Mouse (Mus musculus) spleen, adult 12 weeks (tissue): ENCODE results near the gene Onecut3.
A peak's percentile ranks its signal among the peaks of the same experiment; 100 is the strongest.

Experiments used
- DNase-seq: peaks from one replicate; pipeline ENCODE4 v3.0.0; 2022; ENCODE audit warnings: low spot score

Gene Onecut3

GRCm38 (mm10) chr10:80503599-80504220 lies 9.1 kb downstream of the Onecut3 start:
- DNase-seq = no peak

- DNase-seq = no peak
Measured at GRCm38 (mm10) chr10:80504724-80505123, 10.1 kb downstream of the Onecut3 start.

GRCm38 (mm10) chr10:80506222-80506621 lies 11.6 kb downstream of the Onecut3 start:
- peak; percentile 67 for DNase-seq

- peak; percentile 75 for DNase-seq
Measured at GRCm38 (mm10) chr10:80509412-80510272, 15.0 kb downstream of the Onecut3 start.

- no peak for DNase-seq
Measured at GRCm38 (mm10) chr10:80510273-80510660, 15.6 kb downstream of the Onecut3 start.

- no peak for DNase-seq
Measured at GRCm38 (mm10) chr10:80513739-80514138, 19.1 kb downstream of the Onecut3 start.

- DNase-seq = no peak
Measured at GRCm38 (mm10) chr10:80519287-80519686, 24.7 kb downstream of the Onecut3 start.

GRCm38 (mm10) chr10:80523299-80523698 lies 28.7 kb downstream of the Onecut3 start:
- DNase-seq = no peak

- DNase-seq = no peak
Measured at GRCm38 (mm10) chr10:80526172-80526571, 31.5 kb downstream of the Onecut3 start.

GRCm38 (mm10) chr10:80532783-80533182 lies 38.1 kb downstream of the Onecut3 start:
- DNase-seq = no peak

GRCm38 (mm10) chr10:80533704-80534103 lies 39.1 kb downstream of the Onecut3 start:
- peak; percentile 71 for DNase-seq

GRCm38 (mm10) chr10:80535071-80535470 lies 40.4 kb downstream of the Onecut3 start:
- DNase-seq = peak; percentile 72

GRCm38 (mm10) chr10:80535711-80536110 lies 41.1 kb downstream of the Onecut3 start:
- peak; percentile 67 for DNase-seq

GRCm38 (mm10) chr10:80538180-80538579 lies 43.5 kb downstream of the Onecut3 start:
- no peak for DNase-seq

- peak; percentile 92 for DNase-seq
Measured at GRCm38 (mm10) chr10:80538710-80539394, 44.2 kb downstream of the Onecut3 start, which contains the start of gene Atp8b3. Gene Atp8b3 (minus strand): TSS chr10:80539124.

GRCm38 (mm10) chr10:80539493-80539892 lies 44.9 kb downstream of the Onecut3 start:
- no peak for DNase-seq

GRCm38 (mm10) chr10:80543873-80544272 lies 49.2 kb downstream of the Onecut3 start:
- no peak for DNase-seq

GRCm38 (mm10) chr10:80545590-80545989 lies 51.0 kb downstream of the Onecut3 start:
- DNase-seq = no peak

GRCm38 (mm10) chr10:80546945-80547344 lies 52.3 kb downstream of the Onecut3 start:
- DNase-seq = no peak

- no peak for DNase-seq
Measured at GRCm38 (mm10) chr10:80547539-80547938, 52.9 kb downstream of the Onecut3 start.

- peak; percentile 58 for DNase-seq
Measured at GRCm38 (mm10) chr10:80548428-80549006, 53.9 kb downstream of the Onecut3 start.

GRCm38 (mm10) chr10:80549279-80549678 lies 54.6 kb downstream of the Onecut3 start:
- no peak for DNase-seq
